Mouse (Mus musculus) MEL-GATA-1-ER (cell line): ENCODE data around the gene Vmn2r54.
"Not testable (repeated sequence)": the region's sequence is repeated elsewhere in the genome, so short reads cannot be mapped to it uniquely, and the experiment has no call there.

Experiments used
- DNase-seq: peaks from one replicate; pipeline ENCODE4 v3.0.0-alpha.2; 2012; ENCODE audit warnings: low read depth; ENCODE audit errors: extremely low read depth

Gene Vmn2r54

GRCm38 (mm10) chr7:12640219-12640618 is at the start of gene Vmn2r54:
Vmn2r54 (minus strand) TSS chr7:12640319.
- not testable (repeated sequence) for DNase-seq

- DNase-seq = not testable (repeated sequence)
Observed at GRCm38 (mm10) chr7:12684903-12685302, 44.8 kb upstream of the Vmn2r54 start, which contains the start of gene Vmn2r55. Vmn2r55 (minus strand) TSS chr7:12685003.

DNA sequence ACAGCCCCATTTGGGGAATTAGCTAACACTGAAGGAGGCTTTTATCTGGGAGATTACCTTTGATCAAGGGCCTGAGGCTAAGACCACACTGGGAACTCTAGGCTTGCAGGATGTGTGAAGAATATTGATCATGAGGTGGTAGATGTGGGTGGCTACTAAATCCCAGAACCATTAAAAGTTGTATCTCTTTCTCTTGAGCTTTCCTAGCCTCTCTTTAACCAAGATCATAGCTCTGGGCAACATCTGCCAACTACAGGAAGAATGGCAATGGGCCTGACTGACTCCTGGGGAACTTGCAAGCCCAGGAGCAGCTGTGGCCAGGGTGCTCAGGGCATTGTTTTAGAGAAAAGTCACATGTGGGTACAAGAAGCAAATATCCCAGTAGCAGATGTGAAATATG is 31.4 kb downstream of the Vmn2r54 start, which contains the start of gene Vmn2r53:
Vmn2r53 (minus strand) TSS at position 101 of the 400 bp plus-strand sequence.
- no peak for DNase-seq
